In the genomic region with DNA sequence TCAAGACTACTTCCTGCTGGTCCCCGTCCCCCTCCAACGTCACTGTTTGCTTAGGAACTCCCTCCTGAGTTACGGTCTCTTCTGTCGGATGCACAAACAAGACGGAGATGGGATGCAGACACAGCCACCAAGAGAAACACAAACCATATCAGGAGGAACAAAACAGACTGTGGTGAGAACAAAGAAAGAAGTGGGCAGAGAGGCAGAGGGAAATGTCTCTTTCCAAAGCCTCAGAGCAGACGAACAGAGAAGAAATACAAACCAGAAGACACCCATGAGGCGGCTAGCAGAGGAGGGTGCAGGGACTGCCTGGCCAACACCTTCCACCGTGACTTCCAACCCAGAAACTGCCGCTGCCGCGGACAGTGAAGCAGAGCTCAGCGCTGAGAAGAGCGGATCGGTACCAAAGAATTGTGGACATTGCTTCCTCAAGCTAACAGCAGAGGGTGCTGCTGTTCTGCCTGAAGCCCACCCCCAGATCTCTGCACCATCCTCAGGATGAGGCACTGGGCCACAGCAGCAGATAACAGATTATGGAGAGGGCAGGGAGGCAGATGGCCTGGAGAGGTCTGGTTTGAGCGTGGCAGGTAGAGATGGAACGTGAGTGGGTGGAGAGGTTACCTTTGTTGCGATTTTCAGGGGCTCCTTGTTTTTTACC, we compare ENCODE assay signal across 8 mouse cellular contexts. TPM values are rescaled to one million over a fixed set of nuclear protein-coding genes. Genes with fewer than 3 reads are reported as not detected.
DNase-seq lines count a peak whose midpoint lies in the region; ATAC-seq and TF ChIP-seq lines count a peak whose summit lies in the region.

No protein-coding gene starts in this region.

- TF ChIP-seq RAD21 in MEL (IDR thresholded peaks at IDR 0.05; ENCODE audit: low read depth, low read length), result peak; percentile 86

- no peak for TF ChIP-seq EP300 in MEL (IDR thresholded peaks at IDR 0.05; ENCODE audit: low read depth in 1 of 2, low read length in 2 of 2)
- no peak for TF ChIP-seq EP300 in heart, postnatal 0 days (IDR thresholded peaks at IDR 0.05; ENCODE audit: low read depth)

- H3K27ac ChIP-seq in MEL (ENCODE audit: control insufficient read depth, low read depth, low read length), result no peak overlapping the region
- H3K27ac ChIP-seq in forebrain, embryonic 11.5 days (ENCODE audit: low read depth, low read length), result no peak overlapping the region
- no peak overlapping the region for H3K27ac ChIP-seq in heart, postnatal 0 days (ENCODE audit: low read depth)
- H3K27ac ChIP-seq in liver, embryonic 13.5 days, result no peak overlapping the region
- peak overlapping the region; percentile 43; the same call in 1 of the 2 replicates for H3K27ac ChIP-seq in neural tube, embryonic 13.5 days (replicated peaks)

- H3K4me1 ChIP-seq in MEL (ENCODE audit: control insufficient read depth in 1 of 2, insufficient read depth in 2 of 2, low read length in 2 of 2), result no peaks in the 10 kb centered on the region
- 0 out of 2 replicates have a peak, but pooled peaks cover 2% of the 10 kb centered on the region for H3K4me1 ChIP-seq in forebrain, embryonic 11.5 days (replicated peaks; ENCODE audit: control insufficient read depth, insufficient read depth, low read length)
- H3K4me1 ChIP-seq in heart, postnatal 0 days (ENCODE audit: control insufficient read depth, insufficient read depth), result no peaks in the 10 kb centered on the region
- peaks cover 18% of the 10 kb centered on the region for H3K4me1 ChIP-seq in liver, embryonic 13.5 days (replicated peaks)
- peaks cover 30% of the 10 kb centered on the region for H3K4me1 ChIP-seq in neural tube, embryonic 13.5 days (replicated peaks)

- ATAC-seq in cerebellum, adult (ENCODE audit: insufficient number of reproducible peaks, low FRiP score, low TSS enrichment), result peak; percentile 74; the same call in 1 of the 2 replicates
- peak; percentile 85 for ATAC-seq in forebrain, embryonic 11.5 days (replicated peaks; ENCODE audit: low FRiP score)
- peak; percentile 68 for ATAC-seq in heart, postnatal 0 days (ENCODE audit: insufficient read depth, low read depth)
- peak; percentile 79 for ATAC-seq in liver, embryonic 13.5 days (ENCODE audit: low read depth)
- ATAC-seq in neural tube, embryonic 13.5 days (ENCODE audit: low read depth), result peak; percentile 96

- H3K27me3 ChIP-seq in MEL (ENCODE audit: control insufficient read depth in 1 of 2, insufficient read depth in 2 of 2, low read length in 2 of 2), result no peaks in the 10 kb centered on the region
- H3K27me3 ChIP-seq in forebrain, embryonic 11.5 days (ENCODE audit: control insufficient read depth, insufficient read depth, low read length), result no peaks in the 10 kb centered on the region
- H3K27me3 ChIP-seq in heart, postnatal 0 days (ENCODE audit: control insufficient read depth, insufficient read depth, low read length), result no peaks in the 10 kb centered on the region
- H3K27me3 ChIP-seq in liver, embryonic 13.5 days, result no peaks in the 10 kb centered on the region
- no peaks in the 10 kb centered on the region; the same call in 1 of the 2 replicates for H3K27me3 ChIP-seq in neural tube, embryonic 13.5 days

- no peak for TF ChIP-seq POLR2A in MEL (IDR thresholded peaks at IDR 0.05; ENCODE audit: control insufficient read depth in 1 of 2, insufficient read depth in 1 of 2, low read depth in 1 of 2, low read length in 2 of 2, poor library complexity in 1 of 2)

- no peaks in the 10 kb centered on the region for H3K9me3 ChIP-seq in MEL (replicated peaks; ENCODE audit: insufficient read depth, low read length)
- no peaks in the 10 kb centered on the region for H3K9me3 ChIP-seq in forebrain, embryonic 11.5 days (ENCODE audit: control insufficient read depth, low read length)
- no peaks in the 10 kb centered on the region for H3K9me3 ChIP-seq in heart, postnatal 0 days (replicated peaks; ENCODE audit: control insufficient read depth, low read length)
- no peaks in the 10 kb centered on the region for H3K9me3 ChIP-seq in liver, embryonic 13.5 days (replicated peaks)
- H3K9me3 ChIP-seq in neural tube, embryonic 13.5 days, result no peaks in the 10 kb centered on the region

- H3K36me3 ChIP-seq in MEL (ENCODE audit: control insufficient read depth in 1 of 2, insufficient read depth in 2 of 2, low read length in 2 of 2), result peaks cover 0 to 5% of the 10 kb centered on the region in 2 experiments; a peak in 2 of 4 replicates
- no peaks in the 10 kb centered on the region for H3K36me3 ChIP-seq in forebrain, embryonic 11.5 days (ENCODE audit: control insufficient read depth, insufficient read depth, low read length)
- H3K36me3 ChIP-seq in heart, postnatal 0 days (replicated peaks; ENCODE audit: control insufficient read depth, insufficient read depth, low read length), result peaks cover 28% of the 10 kb centered on the region
- H3K36me3 ChIP-seq in liver, embryonic 13.5 days, result peaks cover 98% of the 10 kb centered on the region
- peaks cover 24% of the 10 kb centered on the region for H3K36me3 ChIP-seq in neural tube, embryonic 13.5 days

- DNase-seq in MEL (ENCODE audit: low read depth, low spot score), result peak; percentile 31
- DNase-seq in forebrain, embryonic 11.5 days (ENCODE audit: low spot score), result peak; percentile 79
- peak; percentile 62 for DNase-seq in heart, postnatal 0 days (ENCODE audit: low spot score)
- peak; percentile 54 to 78 for DNase-seq in kidney, postnatal 36 days
- peak; percentile 29 for DNase-seq in liver, embryonic 13.5 days
- peak; percentile 65 for DNase-seq in thymus, postnatal 4 days

- peak overlapping the region; percentile 40 for H3K4me2 ChIP-seq in forebrain, embryonic 11.5 days (ENCODE audit: low read depth, low read length, severe bottlenecking)
- peak overlapping the region; percentile 47; the same call in 1 of the 2 replicates for H3K4me2 ChIP-seq in heart, postnatal 0 days (ENCODE audit: low read depth, low read length)
- peak overlapping the region; percentile 32 for H3K4me2 ChIP-seq in liver, embryonic 13.5 days
- H3K4me2 ChIP-seq in neural tube, embryonic 13.5 days, result peak overlapping the region; percentile 55

- peak; percentile 41 to 73 (median 66) for TF ChIP-seq CTCF in MEL (IDR thresholded peaks at IDR 0.05 in 2 of 3, conservative IDR thresholded peaks at IDR 0.05 in 1 of 3; ENCODE audit: control insufficient read depth in 1 of 3, insufficient read depth in 1 of 3, low read depth in 2 of 3, low read length in 3 of 3, poor library complexity in 1 of 3, severe bottlenecking in 1 of 3)
- peak; percentile 95 for TF ChIP-seq CTCF in heart, postnatal 0 days (IDR thresholded peaks at IDR 0.05; ENCODE audit: low read depth)

- no peak overlapping the region for H3K4me3 ChIP-seq in MEL (ENCODE audit: control insufficient read depth in 1 of 2, insufficient read depth in 1 of 2, low read depth in 2 of 2, low read length in 2 of 2)
- peak overlapping the region; percentile 22 for H3K4me3 ChIP-seq in forebrain, embryonic 11.5 days (ENCODE audit: low read depth, low read length)
- no peak overlapping the region for H3K4me3 ChIP-seq in heart, postnatal 0 days (ENCODE audit: low read depth, low read length)
- no peak overlapping the region for H3K4me3 ChIP-seq in liver, embryonic 13.5 days (replicated peaks)
- H3K4me3 ChIP-seq in neural tube, embryonic 13.5 days, result peak overlapping the region; percentile 40

- WGBS in forebrain, embryonic 11.5 days, result 19% methylated on average over 17 of the region's 17 CpGs
- WGBS in heart, postnatal 0 days, result 33% methylated on average over 17 of the region's 17 CpGs
- WGBS in liver, embryonic 13.5 days (ENCODE audit: insufficient replicate concordance), result 37% methylated on average over 17 of the region's 17 CpGs
- 11% methylated on average over 17 of the region's 17 CpGs for WGBS in neural tube, embryonic 13.5 days

- no peaks in the 10 kb centered on the region for H3K79me2 ChIP-seq in MEL (ENCODE audit: control insufficient read depth, insufficient read depth, low read length, poor library complexity)

- no peak overlapping the region for H3K9ac ChIP-seq in MEL (ENCODE audit: control insufficient read depth, low read depth, low read length, poor library complexity, severe bottlenecking)
- peak overlapping the region; percentile 54 for H3K9ac ChIP-seq in forebrain, embryonic 11.5 days (ENCODE audit: low read length)
- H3K9ac ChIP-seq in heart, postnatal 0 days (replicated peaks; ENCODE audit: low read depth, low read length), result no peak overlapping the region
- no peak overlapping the region for H3K9ac ChIP-seq in liver, embryonic 13.5 days
- H3K9ac ChIP-seq in neural tube, embryonic 13.5 days, result peak overlapping the region; percentile 78

TF ChIP-seq in MEL, 35 proteins besides CTCF, POLR2A, EP300 and RAD21 (continues in another document):
- TF ChIP-seq MXI1 (IDR thresholded peaks at IDR 0.05; ENCODE audit: low read depth, low read length) (no peak), TCF12 (IDR thresholded peaks at IDR 0.05; ENCODE audit: low read depth, low read length) (no peak), NELFE (IDR thresholded peaks at IDR 0.05; ENCODE audit: low read depth, low read length) (no peak), ZC3H11A (IDR thresholded peaks at IDR 0.05; ENCODE audit: low read depth, low read length) (peak; percentile 84), CHD1 (IDR thresholded peaks at IDR 0.05; ENCODE audit: low read depth, low read length) (no peak), SIN3A (IDR thresholded peaks at IDR 0.05; ENCODE audit: low read length) (0 out of 2 replicates have a peak, but pooled peaks have one; percentile 26), CHD2 (IDR thresholded peaks at IDR 0.05; ENCODE audit: low read length) (no peak), POLR2AphosphoS5 (IDR thresholded peaks at IDR 0.05; ENCODE audit: borderline replicate concordance, low read depth, low read length) (no peak), MAX (IDR thresholded peaks at IDR 0.05; ENCODE audit: low read length) (no peak), ZKSCAN1 (IDR thresholded peaks at IDR 0.05; ENCODE audit: low read depth, low read length) (no peak), SMC3 (IDR thresholded peaks at IDR 0.05; ENCODE audit: low read depth, low read length) (peak; percentile 90), ELF1 (IDR thresholded peaks at IDR 0.05; ENCODE audit: low read depth, low read length) (no peak), ETS1 (IDR thresholded peaks at IDR 0.05; ENCODE audit: low read depth, low read length) (no peak), RCOR1 (IDR thresholded peaks at IDR 0.05; ENCODE audit: low read depth, low read length) (no peak), E2F4 (IDR thresholded peaks at IDR 0.05; ENCODE audit: borderline replicate concordance, low read depth, low read length) (no peak)

RNA-seq across cellular contexts. Expression of a gene that starts 46.2 kb away (rescaled TPM):
- total RNA-seq in MEL (2012; rRNA removed), result not detected in 2 replicates
- polyA plus RNA-seq in MEL (2012; ENCODE audit: insufficient read depth in 1 of 2, insufficient read length in 2 of 2, low read depth in 1 of 2, low replicate concordance in 2 of 2, missing spikeins in 1 of 2), result under 1 TPM in 1 of 2 experiments, not detected in 1; 0.04 TPM
- polyA plus RNA-seq in forebrain, embryonic 11.5 days (2014; fragmentation: Nextera tagmentation; extraction: Ambion mirVana), result 0.36 and 0.57 TPM in 2 replicates
- 0.15 and 0.35 TPM in 2 replicates for total RNA-seq in heart, postnatal 0 days (2014; rRNA removed; ENCODE audit: low replicate concordance)
- 0.10 and 0.15 TPM in 2 replicates for polyA plus RNA-seq in heart, postnatal 0 days (2015; fragmentation: Nextera tagmentation; extraction: Ambion mirVana)
- 0.28 and 0.65 TPM in 2 replicates for polyA plus RNA-seq in liver, embryonic 13.5 days (2015; fragmentation: Nextera tagmentation; extraction: Ambion mirVana)
- polyA plus RNA-seq in neural tube, embryonic 13.5 days (2015; fragmentation: Nextera tagmentation; extraction: Ambion mirVana), result 0.18 and 0.33 TPM in 2 replicates

Comparison
In these comparisons a context has a peak if more than half of its experiments do, and no peak if none do; other contexts are left out.
1. DNase-seq: peak in every context shown above with its lines; median percentile 79 in forebrain, embryonic 11.5 days; 66 in kidney, postnatal 36 days; 65 in thymus, postnatal 4 days; 62 in heart, postnatal 0 days; 31 in MEL; 29 in liver, embryonic 13.5 days.
2. H3K4me3 ChIP-seq: peak in forebrain, embryonic 11.5 days (single experiment) and neural tube, embryonic 13.5 days (single experiment); none in MEL (0 of 2), heart, postnatal 0 days (single experiment) and liver, embryonic 13.5 days (single experiment).
3. H3K9ac ChIP-seq: peak in forebrain, embryonic 11.5 days (single experiment) and neural tube, embryonic 13.5 days (single experiment); none in MEL (single experiment), heart, postnatal 0 days (single experiment) and liver, embryonic 13.5 days (single experiment).
4. Peak in every context shown above with its lines, with median percentiles within 50 percentile points of each other: ATAC-seq and H3K4me2 ChIP-seq.